Mouse (Mus musculus) neural tube, embryonic 15.5 days (tissue): ENCODE measurements around the gene Jak2. TPM values are rescaled to one million over a fixed set of nuclear protein-coding genes. Genes with fewer than 3 reads are reported as not detected.

Experiments used
- ATAC-seq: fragments of 200-750 bp; cut with Nextera tagmentation; 2 replicates; pipeline ENCODE4 v1.8.0; 2017; ENCODE audit warnings: mild to moderate bottlenecking, moderate TSS enrichment, moderate library complexity; ENCODE audit not compliant: low FRiP score
- H3K27ac ChIP-seq: fragments of 300-500 bp; sonication (generic); replicated peaks from 2 replicates; pipeline ENCODE4 v1.5.1; 2015; ENCODE audit warnings: mild to moderate bottlenecking, inconsistent platforms
- H3K27me3 ChIP-seq: fragments of 300-500 bp; sonication (generic); replicated peaks from 2 replicates; pipeline ENCODE4 v1.6.1; 2015; ENCODE audit warnings: inconsistent platforms
- H3K36me3 ChIP-seq: fragments of 300-500 bp; sonication (generic); 2 replicates; pipeline ENCODE4 v1.6.1; 2015; ENCODE audit warnings: inconsistent platforms
- H3K4me1 ChIP-seq: fragments of 300-500 bp; sonication (generic); 2 replicates; pipeline ENCODE4 v1.6.1; 2015; ENCODE audit warnings: inconsistent platforms
- H3K4me2 ChIP-seq: fragments of 300-500 bp; sonication (generic); 2 replicates; pipeline ENCODE4 v1.6.1; 2015; ENCODE audit warnings: inconsistent platforms, mild to moderate bottlenecking, moderate library complexity
- H3K4me3 ChIP-seq: fragments of 300-500 bp; sonication (generic); replicated peaks from 2 replicates; pipeline ENCODE4 v1.5.1; 2015; ENCODE audit warnings: mild to moderate bottlenecking, inconsistent platforms
- H3K9ac ChIP-seq: fragments of 300-500 bp; sonication (generic); replicated peaks from 2 replicates; pipeline ENCODE4 v1.6.1; 2015; ENCODE audit warnings: mild to moderate bottlenecking, inconsistent platforms
- H3K9me3 ChIP-seq: fragments of 300-500 bp; sonication (generic); replicated peaks from 2 replicates; pipeline ENCODE4 v1.6.1; 2016; ENCODE audit warnings: inconsistent platforms
- WGBS: fragments of 180-500 bp; shearing (Covaris S2); methylation state at CpG from one replicate; pipeline ENCODE4 v1.1.7; 2015; ENCODE audit warnings: mixed read lengths; 5-methylcytosine and 5-hydroxymethylcytosine counted together
- polyA plus RNA-seq: library from polyadenylated mRNA; unstranded; fragments of >200 nt; fragmentation: Nextera tagmentation; extraction: Ambion mirVana; gene quantifications from 2 replicates; pipeline ENCODE4 v1.2.1, GENCODE M21; 2015

Jak2 gene
- polyA plus RNA-seq, 1 experiment from 2014 or later = 11.9 TPM

DNA sequence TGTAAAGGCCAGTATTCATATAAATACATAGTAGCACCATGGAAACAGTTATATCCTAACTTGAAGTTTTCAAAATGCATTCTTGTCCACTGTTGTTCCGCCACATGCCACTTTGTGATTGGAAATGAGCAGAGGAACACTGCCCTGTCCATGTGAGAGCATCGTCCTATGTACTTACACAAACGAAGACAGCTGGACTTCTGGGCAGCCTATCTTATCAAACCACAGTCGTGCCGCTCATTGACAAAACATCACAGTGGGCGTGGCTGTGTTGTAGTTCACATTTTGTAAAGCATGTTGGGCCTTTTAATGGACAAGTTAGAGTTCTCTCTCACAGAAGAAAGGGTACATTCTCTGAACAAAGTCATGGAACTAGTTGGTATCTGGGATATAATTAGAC, 18.9 kb upstream of the Jak2 start:
- Histone ChIP-seq H3K27ac (no peak overlapping the region), H3K9ac (no peak overlapping the region), H3K4me3 (no peak overlapping the region), H3K9me3 (no peaks in the 10 kb centered on the region), H3K27me3 (no peaks in the 10 kb centered on the region), H3K4me2 (no peak overlapping the region), H3K36me3 (no peaks in the 10 kb centered on the region), H3K4me1 (peaks cover 4% of the 10 kb centered on the region; the same call in 1 of the 2 replicates)
- WGBS = 84% methylated on average over 6 of the region's 6 CpGs
- no peak for ATAC-seq

GRCm38 (mm10) chr19:29236658-29237385, 14.8 kb upstream of the Jak2 start:
- WGBS = 54% methylated on average over 9 of the region's 9 CpGs
- Histone ChIP-seq H3K9me3 (no peaks in the 10 kb centered on the region), H3K9ac (no peak overlapping the region), H3K27me3 (no peaks in the 10 kb centered on the region), H3K4me2 (no peak overlapping the region), H3K36me3 (no peaks in the 10 kb centered on the region), H3K4me1 (peaks cover 4% of the 10 kb centered on the region; the same call in 1 of the 2 replicates), H3K4me3 (no peak overlapping the region), H3K27ac (no peak overlapping the region)
- peak; percentile 69 for ATAC-seq

DNA sequence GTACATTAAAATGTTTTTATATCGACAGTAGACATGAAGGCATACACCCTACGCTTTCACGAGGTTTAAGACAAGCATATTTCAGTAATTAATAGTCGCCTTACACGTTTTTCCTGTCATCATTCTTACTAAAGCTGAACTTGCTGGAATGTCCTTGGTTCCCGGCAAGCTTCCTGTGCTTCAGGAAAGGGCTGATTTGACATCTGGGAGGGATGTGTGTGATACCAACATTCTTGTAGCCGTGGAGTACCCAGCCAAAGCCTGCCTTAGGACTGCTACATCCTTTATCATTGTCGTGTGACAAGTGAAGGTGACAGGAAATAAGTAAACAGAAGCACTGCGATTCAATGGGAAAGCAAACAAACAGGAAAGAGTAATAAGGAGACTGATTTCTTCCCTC, 13.5 kb upstream of the Jak2 start:
- ATAC-seq = no peak
- H3K27me3 ChIP-seq = no peaks in the 10 kb centered on the region
- WGBS = 69% methylated on average over 9 of the region's 9 CpGs

GRCm38 (mm10) chr19:29239513-29240235, 12.0 kb upstream of the Jak2 start:
- no peak overlapping the region for H3K4me3 ChIP-seq
- no peak overlapping the region for H3K4me2 ChIP-seq
- no peak overlapping the region for H3K27ac ChIP-seq
- H3K4me1 ChIP-seq = peaks cover 4% of the 10 kb centered on the region; the same call in 1 of the 2 replicates
- no peaks in the 10 kb centered on the region for H3K9me3 ChIP-seq
- WGBS = 88% methylated on average over 7 of the region's 7 CpGs
- H3K36me3 ChIP-seq = 0 out of 2 replicates have a peak, but pooled peaks cover 4% of the 10 kb centered on the region
- H3K9ac ChIP-seq = no peak overlapping the region
- no peak for ATAC-seq
- no peaks in the 10 kb centered on the region for H3K27me3 ChIP-seq

More for the DNA sequence above, 13.5 kb upstream of the Jak2 start:
- Histone ChIP-seq H3K36me3 (no peaks in the 10 kb centered on the region), H3K27ac (no peak overlapping the region), H3K4me1 (peaks cover 4% of the 10 kb centered on the region; the same call in 1 of the 2 replicates), H3K4me2 (no peak overlapping the region), H3K9ac (no peak overlapping the region), H3K4me3 (no peak overlapping the region), H3K9me3 (no peaks in the 10 kb centered on the region)

DNA sequence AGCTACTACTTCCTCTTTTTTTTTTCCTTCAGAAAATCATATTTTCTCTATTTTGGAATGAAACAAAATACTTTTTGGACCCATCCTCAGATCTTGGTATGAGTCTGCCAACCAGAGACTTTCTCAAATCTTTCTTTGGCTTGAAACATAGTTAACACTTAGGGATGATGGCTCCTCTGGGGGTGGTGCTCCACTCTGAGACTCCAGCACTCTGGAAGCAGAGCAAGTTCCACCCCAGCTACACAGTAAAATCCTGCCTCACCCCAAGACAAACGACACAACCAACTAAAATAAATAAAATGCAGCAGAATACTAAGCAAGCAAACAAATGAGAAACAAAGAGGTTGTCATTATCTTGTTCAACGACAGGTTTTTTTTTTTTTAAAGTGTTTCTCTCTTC, 11.0 kb upstream of the Jak2 start:
- 76% methylated on average over 2 of the region's 2 CpGs for WGBS
- Histone ChIP-seq H3K9ac (no peak overlapping the region), H3K36me3 (0 out of 2 replicates have a peak, but pooled peaks cover 4% of the 10 kb centered on the region), H3K4me2 (no peak overlapping the region), H3K4me1 (peaks cover 4% of the 10 kb centered on the region; the same call in 1 of the 2 replicates), H3K27ac (no peak overlapping the region), H3K9me3 (no peaks in the 10 kb centered on the region), H3K4me3 (no peak overlapping the region), H3K27me3 (no peaks in the 10 kb centered on the region)
- ATAC-seq = no peak

DNA sequence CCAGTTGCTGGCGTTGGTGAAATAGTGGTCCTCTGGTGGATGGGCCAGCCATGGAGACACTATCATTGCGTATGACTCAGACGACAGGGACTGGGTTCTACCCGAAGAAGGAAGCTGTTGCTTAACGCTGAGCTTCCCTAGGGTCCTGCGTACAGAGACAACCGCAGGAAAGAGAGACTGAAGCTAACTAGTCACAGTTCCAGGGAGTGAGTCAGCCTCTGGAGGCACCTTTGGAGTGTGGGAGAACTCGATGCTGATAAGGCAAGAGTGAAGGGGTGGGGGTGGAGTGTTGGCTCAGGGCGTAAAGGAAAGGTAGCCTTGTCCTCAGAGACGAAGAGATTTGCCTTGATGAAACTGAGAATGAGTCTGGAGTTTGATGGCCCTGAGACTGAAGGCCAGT, 10.0 kb upstream of the Jak2 start:
- WGBS = 84% methylated on average over 10 of the region's 10 CpGs
- H3K9me3 ChIP-seq = no peaks in the 10 kb centered on the region
- H3K9ac ChIP-seq = no peak overlapping the region
- 0 out of 2 replicates have a peak, but pooled peaks cover 4% of the 10 kb centered on the region for H3K36me3 ChIP-seq
- H3K4me3 ChIP-seq = no peak overlapping the region
- H3K4me1 ChIP-seq = peaks cover 4% of the 10 kb centered on the region; the same call in 1 of the 2 replicates
- H3K4me2 ChIP-seq = no peak overlapping the region
- no peaks in the 10 kb centered on the region for H3K27me3 ChIP-seq
- no peak overlapping the region for H3K27ac ChIP-seq
- no peak for ATAC-seq

- H3K4me2 ChIP-seq = peak overlapping the region; percentile 82
- H3K9me3 ChIP-seq = no peaks in the 10 kb centered on the region
- ATAC-seq = no peak
- WGBS = 39% methylated on average over 4 of the region's 4 CpGs
- peaks cover 42% of the 10 kb centered on the region for H3K4me1 ChIP-seq
- peak overlapping the region; percentile 100 for H3K9ac ChIP-seq
- H3K4me3 ChIP-seq = peak overlapping the region; percentile 76
- H3K27me3 ChIP-seq = no peaks in the 10 kb centered on the region
- H3K27ac ChIP-seq = peak overlapping the region; percentile 97
- no peaks in the 10 kb centered on the region for H3K36me3 ChIP-seq
These were observed 1.7 kb upstream of the Jak2 start for GRCm38 (mm10) chr19:29249933-29250332.

GRCm38 (mm10) chr19:29251958-29252801, 552 bp downstream of the Jak2 start:
- no peaks in the 10 kb centered on the region for H3K36me3 ChIP-seq
- H3K9me3 ChIP-seq = no peaks in the 10 kb centered on the region
- peak overlapping the region; percentile 76 for H3K4me3 ChIP-seq
- H3K4me2 ChIP-seq = peak overlapping the region; percentile 82
- 0% methylated on average over 41 of the region's 44 CpGs for WGBS
- peak overlapping the region; percentile 97 for H3K27ac ChIP-seq
- peak overlapping the region; percentile 100 for H3K9ac ChIP-seq
- no peaks in the 10 kb centered on the region for H3K27me3 ChIP-seq
- H3K4me1 ChIP-seq = peaks cover 49% of the 10 kb centered on the region
- peak; percentile 60 for ATAC-seq

- Histone ChIP-seq H3K27ac (peak overlapping the region; percentile 97), H3K9me3 (no peaks in the 10 kb centered on the region), H3K4me3 (peak overlapping the region; percentile 76), H3K27me3 (no peaks in the 10 kb centered on the region), H3K9ac (peak overlapping the region; percentile 100), H3K4me2 (peak overlapping the region; percentile 82), H3K4me1 (peaks cover 49% of the 10 kb centered on the region), H3K36me3 (no peaks in the 10 kb centered on the region)
- WGBS = 16% methylated on average over 10 of the region's 10 CpGs
- ATAC-seq = no peak
These were observed 1.4 kb downstream of the Jak2 start for GRCm38 (mm10) chr19:29252831-29253545.

GRCm38 (mm10) chr19:29253728-29254127, 2.1 kb downstream of the Jak2 start:
- WGBS = 2% methylated on average over 9 of the region's 9 CpGs
- ATAC-seq = peak; percentile 29; the same call in 1 of the 2 replicates
- H3K36me3 ChIP-seq = no peaks in the 10 kb centered on the region
- H3K9ac ChIP-seq = no peak overlapping the region
- H3K4me1 ChIP-seq = peaks cover 42% of the 10 kb centered on the region
- H3K4me3 ChIP-seq = peak overlapping the region; percentile 76
- peak overlapping the region; percentile 82 for H3K4me2 ChIP-seq
- no peaks in the 10 kb centered on the region for H3K9me3 ChIP-seq
- H3K27ac ChIP-seq = peak overlapping the region; percentile 52
- no peaks in the 10 kb centered on the region for H3K27me3 ChIP-seq

GRCm38 (mm10) chr19:29254671-29255070, 3.0 kb downstream of the Jak2 start:
- Histone ChIP-seq H3K9me3 (no peaks in the 10 kb centered on the region), H3K4me3 (peak overlapping the region; percentile 76; the same call in 1 of the 2 replicates), H3K4me1 (peaks cover 33% of the 10 kb centered on the region), H3K9ac (no peak overlapping the region), H3K27me3 (no peaks in the 10 kb centered on the region), H3K27ac (peak overlapping the region; percentile 52; the same call in 1 of the 2 replicates), H3K4me2 (peak overlapping the region; percentile 82), H3K36me3 (no peaks in the 10 kb centered on the region)
- WGBS = 6% methylated on average over 4 of the region's 4 CpGs
- no peak for ATAC-seq
